Comparison of ENCODE assay signal across 8 mouse cellular contexts in genomic region chr12:73449069-73449468, GRCm38 (mm10).
DNase-seq lines count a peak whose midpoint lies in the region; ATAC-seq lines count a peak whose summit lies in the region.

No protein-coding gene starts in this region.

- no peaks in the 10 kb centered on the region for H3K4me1 ChIP-seq in midbrain, embryonic 11.5 days (ENCODE audit: control insufficient read depth, insufficient read depth, low read length)
- H3K4me1 ChIP-seq in midbrain, embryonic 15.5 days = 0 out of 2 replicates have a peak, but pooled peaks cover 2% of the 10 kb centered on the region
- peaks cover 24% of the 10 kb centered on the region for H3K4me1 ChIP-seq in kidney, embryonic 15.5 days
- no peaks in the 10 kb centered on the region for H3K4me1 ChIP-seq in hindbrain, embryonic 13.5 days (replicated peaks)

- ATAC-seq in midbrain, embryonic 11.5 days (ENCODE audit: low FRiP score) = no peak
- no peak for ATAC-seq in midbrain, embryonic 15.5 days (replicated peaks)
- peak; percentile 81 for ATAC-seq in kidney, embryonic 15.5 days (replicated peaks; ENCODE audit: low FRiP score)
- ATAC-seq in megakaryocyte, adult 5-6 weeks (ENCODE audit: poor library complexity, severe bottlenecking) = peak; percentile 65
- no peak for ATAC-seq in hindbrain, embryonic 13.5 days (ENCODE audit: low FRiP score)
- no peak for ATAC-seq in inflammation-experienced regulatory T-cells, adult 6 months

- no peak overlapping the region for H3K4me2 ChIP-seq in midbrain, embryonic 11.5 days
- no peak overlapping the region for H3K4me2 ChIP-seq in midbrain, embryonic 15.5 days
- peak overlapping the region; percentile 44 for H3K4me2 ChIP-seq in kidney, embryonic 15.5 days
- H3K4me2 ChIP-seq in hindbrain, embryonic 13.5 days = no peak overlapping the region

- no peaks in the 10 kb centered on the region for H3K36me3 ChIP-seq in midbrain, embryonic 11.5 days (ENCODE audit: control insufficient read depth, insufficient read depth, low read length)
- no peaks in the 10 kb centered on the region for H3K36me3 ChIP-seq in midbrain, embryonic 15.5 days (replicated peaks)
- H3K36me3 ChIP-seq in kidney, embryonic 15.5 days = no peaks in the 10 kb centered on the region
- no peaks in the 10 kb centered on the region for H3K36me3 ChIP-seq in hindbrain, embryonic 13.5 days

- H3K4me3 ChIP-seq in midbrain, embryonic 11.5 days (ENCODE audit: low read depth, low read length) = no peak overlapping the region
- H3K4me3 ChIP-seq in midbrain, embryonic 15.5 days = no peak overlapping the region
- 0 out of 2 replicates have a peak overlapping the region, but pooled peaks have one; percentile 6 for H3K4me3 ChIP-seq in kidney, embryonic 15.5 days (replicated peaks)
- H3K4me3 ChIP-seq in hindbrain, embryonic 13.5 days = no peak overlapping the region

- H3K27ac ChIP-seq in midbrain, embryonic 11.5 days (ENCODE audit: low read depth, low read length) = no peak overlapping the region
- no peak overlapping the region for H3K27ac ChIP-seq in midbrain, embryonic 15.5 days
- H3K27ac ChIP-seq in kidney, embryonic 15.5 days = peak overlapping the region; percentile 84
- H3K27ac ChIP-seq in hindbrain, embryonic 13.5 days = no peak overlapping the region

- H3K27me3 ChIP-seq in midbrain, embryonic 11.5 days (ENCODE audit: control insufficient read depth, insufficient read depth, low read length) = no peaks in the 10 kb centered on the region
- no peaks in the 10 kb centered on the region for H3K27me3 ChIP-seq in midbrain, embryonic 15.5 days (replicated peaks)
- H3K27me3 ChIP-seq in kidney, embryonic 15.5 days = peaks cover 2% of the 10 kb centered on the region; the same call in 1 of the 2 replicates
- H3K27me3 ChIP-seq in hindbrain, embryonic 13.5 days = no peaks in the 10 kb centered on the region

- WGBS in midbrain, embryonic 11.5 days = 85% methylated on average over 9 of the region's 9 CpGs
- 73% methylated on average over 9 of the region's 9 CpGs for WGBS in midbrain, embryonic 15.5 days
- 44% methylated on average over 9 of the region's 9 CpGs for WGBS in kidney, embryonic 15.5 days
- WGBS in hindbrain, embryonic 13.5 days = 77% methylated on average over 9 of the region's 9 CpGs

- H3K9ac ChIP-seq in midbrain, embryonic 11.5 days (ENCODE audit: low read length) = no peak overlapping the region
- no peak overlapping the region for H3K9ac ChIP-seq in midbrain, embryonic 15.5 days
- H3K9ac ChIP-seq in kidney, embryonic 15.5 days = no peak overlapping the region
- no peak overlapping the region for H3K9ac ChIP-seq in hindbrain, embryonic 13.5 days

- intact Hi-C loops in gastrocnemius, postnatal 14 days (cut with DNase I; ENCODE audit: low total_unique reads) = no loop called here

- peak; percentile 49 for DNase-seq in midbrain, embryonic 11.5 days (ENCODE audit: low spot score, missing footprints)
- DNase-seq in gastrocnemius, postnatal 14 days = peak; percentile 66
- no peak for DNase-seq in cerebellum, adult 11 months

- H3K9me3 ChIP-seq in midbrain, embryonic 11.5 days (ENCODE audit: control insufficient read depth, low read length) = no peaks in the 10 kb centered on the region
- H3K9me3 ChIP-seq in midbrain, embryonic 15.5 days = no peaks in the 10 kb centered on the region
- H3K9me3 ChIP-seq in kidney, embryonic 15.5 days (replicated peaks) = no peaks in the 10 kb centered on the region; the same call in 1 of the 2 replicates
- no peaks in the 10 kb centered on the region for H3K9me3 ChIP-seq in hindbrain, embryonic 13.5 days

Comparison
In these comparisons a context has a peak if more than half of its experiments do, and no peak if none do; other contexts are left out.
1. ATAC-seq: peak in kidney, embryonic 15.5 days (single experiment) and megakaryocyte, adult 5-6 weeks (single experiment); none in midbrain, embryonic 11.5 days (single experiment), midbrain, embryonic 15.5 days (single experiment), hindbrain, embryonic 13.5 days (single experiment) and inflammation-experienced regulatory T-cells, adult 6 months (single experiment).